Mouse (Mus musculus) thymus, postnatal 0 days (tissue): ENCODE results near the gene Vav3. TPM values are rescaled to one million over a fixed set of nuclear protein-coding genes. Genes with fewer than 3 reads are reported as not detected.

Source experiments
- DNase-seq: peaks from one replicate; pipeline ENCODE4 v3.0.0-alpha.2; 2015; ENCODE audit warnings: low spot score
- polyA plus RNA-seq: library from polyadenylated mRNA; unstranded; fragments of >200 nt; fragmentation: Nextera tagmentation; extraction: Ambion mirVana; gene quantifications from 2 replicates; pipeline ENCODE4 v1.2.1, GENCODE M21; 2015

The Vav3 gene
- 5.9 and 7.4 TPM in 2 replicates for polyA plus RNA-seq

DNA sequence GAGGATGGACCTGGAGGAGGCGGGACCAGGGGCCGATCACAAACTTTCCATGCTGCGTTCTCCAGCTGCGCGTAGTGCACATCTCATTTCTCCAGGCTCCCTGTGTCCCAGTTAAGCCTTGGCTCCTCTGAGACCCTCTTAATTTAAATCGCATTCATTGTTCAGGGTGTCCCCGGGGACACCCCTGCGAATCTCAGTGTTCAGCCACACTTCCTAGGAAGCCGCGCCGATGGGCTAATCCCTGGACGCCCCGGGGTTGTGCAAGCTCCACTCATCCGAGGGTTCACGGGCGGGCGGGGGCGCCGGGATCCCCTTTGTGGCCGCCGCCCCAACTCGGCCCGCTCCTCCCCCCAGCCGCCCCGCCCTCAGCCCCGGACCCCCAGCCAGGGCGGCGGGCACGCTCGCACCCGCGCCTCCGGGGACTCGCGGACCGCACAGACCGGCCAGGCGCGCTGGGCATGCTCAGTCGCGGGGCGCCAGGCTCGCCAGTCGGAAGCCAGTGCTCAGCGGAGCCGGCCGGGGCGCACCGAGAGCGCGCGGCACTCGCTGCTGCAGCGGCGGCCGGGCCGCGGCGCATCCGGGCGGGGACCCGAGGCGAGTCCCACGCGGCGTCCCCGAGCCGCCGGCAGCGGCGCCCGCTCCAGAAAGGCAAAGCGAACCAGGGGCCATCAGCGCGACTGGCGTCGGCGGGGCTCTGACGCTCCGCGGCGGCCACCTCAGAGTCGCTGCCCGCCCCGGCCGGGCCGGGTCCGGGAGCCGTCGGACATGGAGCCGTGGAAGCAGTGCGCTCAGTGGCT, at the start of gene Vav3:
Gene Vav3 (plus strand): TSS at position 380 of the 797 bp plus-strand sequence.
- peak; percentile 61 for DNase-seq

DNA sequence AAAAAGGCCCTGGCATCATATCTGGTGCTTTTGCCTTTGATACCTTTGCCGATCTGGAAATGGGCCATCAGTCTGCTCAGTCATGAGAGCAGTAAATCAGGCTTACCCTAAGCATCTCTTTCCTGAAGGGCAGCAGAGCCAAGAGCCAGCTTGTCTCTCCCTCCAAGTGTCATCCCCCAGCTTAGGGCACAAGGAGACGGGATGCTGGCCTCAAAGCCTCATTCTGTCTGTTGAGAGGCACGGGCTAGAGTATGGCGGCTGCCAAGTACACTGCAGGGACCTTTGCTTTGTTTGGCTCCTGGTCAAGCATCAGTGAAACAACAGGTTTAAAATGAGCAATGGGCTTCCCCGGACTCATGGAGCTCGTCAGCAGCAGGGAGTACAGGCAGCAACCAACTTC, 41.6 kb upstream of the Vav3 start:
- no peak for DNase-seq

DNA sequence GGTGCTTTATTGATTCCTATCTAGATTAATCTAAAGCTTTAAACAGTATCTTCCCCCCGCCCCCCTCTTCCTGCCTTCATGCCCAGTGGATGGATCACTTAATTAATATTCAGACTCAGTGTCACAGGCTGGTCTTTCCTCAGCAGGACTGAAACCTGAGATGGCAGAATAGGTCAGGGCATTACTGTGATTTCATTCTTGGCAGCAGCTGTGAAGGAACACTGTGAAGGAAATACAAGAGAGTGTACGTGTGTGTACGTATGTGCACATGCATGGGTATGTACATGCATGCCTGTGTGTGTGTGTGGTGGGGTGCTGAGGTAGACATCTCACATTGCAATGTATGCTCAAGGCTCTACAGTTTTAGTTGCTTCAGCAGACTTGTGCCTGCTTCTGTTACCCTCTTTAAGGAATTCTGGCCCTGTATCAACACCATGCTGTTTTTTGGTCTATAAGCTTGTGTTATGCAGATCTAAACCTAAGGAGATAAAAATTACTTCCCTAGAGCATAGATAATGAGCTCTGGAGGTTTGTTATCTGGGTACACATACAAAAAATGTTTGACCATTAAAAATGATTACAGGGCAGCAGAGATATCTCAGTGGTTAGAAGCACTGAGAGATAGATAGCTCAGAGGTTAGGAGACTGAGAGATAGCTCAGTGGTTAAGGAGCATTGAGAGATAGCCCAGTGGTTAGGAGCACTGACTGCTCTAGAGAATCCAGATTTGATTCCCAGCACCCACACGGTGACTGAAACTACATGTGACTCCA, 41.0 kb upstream of the Vav3 start:
- no peak for DNase-seq

GRCm38 (mm10) chr3:109302059-109302458, 38.4 kb upstream of the Vav3 start:
- DNase-seq, result no peak

DNA sequence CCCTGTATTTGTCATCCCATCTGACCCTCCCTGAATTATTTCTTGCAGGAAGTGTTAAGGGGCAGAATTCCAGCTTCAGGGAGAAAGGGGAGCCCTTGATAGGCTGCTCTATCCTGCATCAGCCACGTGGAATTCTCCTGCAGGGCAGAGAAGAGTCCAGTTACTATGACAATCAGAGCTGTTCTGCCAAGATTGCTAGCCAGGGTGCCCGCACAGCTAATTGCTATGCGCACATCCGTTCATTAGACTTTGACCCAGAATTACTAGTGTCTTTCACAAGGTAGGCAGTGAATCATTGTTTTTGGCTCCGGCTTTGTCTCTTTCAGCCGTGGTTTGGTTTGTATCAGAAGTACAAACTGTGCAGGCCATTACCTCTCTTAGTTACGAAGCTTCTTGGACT, 33.0 kb upstream of the Vav3 start:
- no peak for DNase-seq

DNA sequence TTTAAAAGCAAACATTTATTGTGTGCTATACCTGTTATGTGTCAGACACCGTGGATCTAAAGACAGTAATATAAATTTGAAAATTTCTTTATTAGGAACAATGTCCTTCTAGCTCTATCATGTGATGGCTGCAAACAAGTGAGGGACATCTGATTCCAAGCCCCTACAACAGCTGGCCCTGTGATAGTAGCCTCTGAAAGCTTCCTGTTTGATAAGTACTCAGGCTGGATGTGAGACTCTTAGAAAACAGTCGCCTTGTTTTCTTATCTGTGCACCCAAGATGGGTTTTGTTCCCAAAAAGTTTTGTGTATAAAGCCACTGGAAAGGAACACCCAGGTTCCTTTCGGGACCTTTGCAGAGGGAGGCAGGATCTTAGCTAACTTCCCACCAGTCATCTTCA, 32.0 kb upstream of the Vav3 start:
- DNase-seq, result no peak

DNA sequence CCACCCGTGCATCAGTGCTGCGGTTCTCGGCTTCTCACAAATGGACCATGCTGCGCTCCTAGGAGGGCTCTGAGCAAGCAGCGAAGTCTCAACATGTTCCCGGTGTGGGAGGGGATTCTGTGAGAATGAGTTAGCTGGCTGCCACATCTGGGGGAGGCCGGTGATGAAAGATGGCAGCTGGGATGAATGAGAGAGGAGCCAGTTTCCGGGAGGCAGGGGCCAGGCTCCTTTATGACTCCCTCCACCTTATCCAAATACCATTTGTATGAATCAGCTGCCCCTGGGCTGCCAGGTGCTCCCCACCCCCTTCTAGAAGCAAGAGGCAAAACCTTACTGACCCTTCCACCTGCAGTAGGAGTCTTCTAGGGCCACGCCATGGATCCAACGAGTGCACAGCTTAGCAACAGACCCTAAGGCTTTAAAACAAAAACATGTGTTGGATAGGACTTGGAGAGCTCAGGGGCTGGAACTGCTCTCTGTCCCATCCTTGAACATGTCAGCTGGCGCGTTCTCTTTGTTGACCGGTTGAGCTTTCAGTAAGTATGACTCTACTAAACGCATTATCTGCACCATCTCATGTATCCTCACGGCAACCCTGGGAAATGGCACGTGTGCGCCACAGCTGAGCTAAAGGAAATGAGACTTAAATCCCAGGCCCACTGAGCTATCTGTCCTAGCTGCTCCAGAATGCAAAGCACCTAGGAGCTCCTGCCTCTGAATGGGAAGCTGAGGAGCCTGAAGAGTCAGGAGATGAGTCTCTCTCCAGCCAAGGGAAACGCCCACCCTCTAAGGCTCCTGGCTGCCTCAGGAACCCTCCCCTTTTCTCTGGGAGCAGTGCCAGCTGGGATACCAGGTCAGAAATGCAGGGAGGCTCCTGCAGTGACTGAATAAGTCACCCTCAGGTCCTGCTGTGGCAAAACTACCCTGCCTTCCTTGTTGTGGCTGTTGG, 30.9 kb upstream of the Vav3 start:
- no peak for DNase-seq

DNA sequence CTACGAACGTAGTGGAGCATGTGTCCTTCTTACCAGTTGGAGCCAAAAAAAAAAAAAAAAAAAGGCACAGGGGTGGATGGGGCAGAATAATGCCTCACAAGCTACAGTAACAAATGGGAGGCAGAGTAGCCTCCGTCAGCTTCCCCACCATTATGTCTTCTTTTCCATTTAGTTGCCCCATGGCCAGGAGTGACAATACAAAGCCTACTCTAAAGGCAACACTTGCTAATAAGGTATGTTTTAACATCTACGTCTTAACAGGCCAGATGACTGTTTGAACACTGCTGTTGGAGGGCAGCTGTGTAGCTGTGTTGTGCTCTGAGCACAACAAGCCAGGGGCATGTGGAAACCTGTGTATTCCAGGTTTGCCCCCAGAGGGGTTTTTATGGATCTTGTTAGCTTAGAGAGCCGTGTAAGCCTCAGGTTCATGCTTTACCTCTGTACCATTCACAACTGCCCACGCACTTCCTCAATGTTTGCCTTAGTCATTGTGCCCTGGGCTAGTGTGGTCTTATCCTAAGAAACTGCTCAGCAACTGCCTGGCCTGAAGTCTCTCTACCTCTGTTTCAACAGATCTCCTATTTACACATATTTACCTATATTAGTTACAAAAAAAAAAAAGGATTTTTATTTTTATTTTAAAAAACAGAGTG, 29.2 kb upstream of the Vav3 start:
- DNase-seq, result no peak

- DNase-seq, result no peak
Observed at GRCm38 (mm10) chr3:109311875-109312274, 28.6 kb upstream of the Vav3 start.

- DNase-seq, result no peak
Observed at GRCm38 (mm10) chr3:109313501-109313900, 27.0 kb upstream of the Vav3 start.

- no peak for DNase-seq
Observed at GRCm38 (mm10) chr3:109322225-109322624, 18.2 kb upstream of the Vav3 start.

DNA sequence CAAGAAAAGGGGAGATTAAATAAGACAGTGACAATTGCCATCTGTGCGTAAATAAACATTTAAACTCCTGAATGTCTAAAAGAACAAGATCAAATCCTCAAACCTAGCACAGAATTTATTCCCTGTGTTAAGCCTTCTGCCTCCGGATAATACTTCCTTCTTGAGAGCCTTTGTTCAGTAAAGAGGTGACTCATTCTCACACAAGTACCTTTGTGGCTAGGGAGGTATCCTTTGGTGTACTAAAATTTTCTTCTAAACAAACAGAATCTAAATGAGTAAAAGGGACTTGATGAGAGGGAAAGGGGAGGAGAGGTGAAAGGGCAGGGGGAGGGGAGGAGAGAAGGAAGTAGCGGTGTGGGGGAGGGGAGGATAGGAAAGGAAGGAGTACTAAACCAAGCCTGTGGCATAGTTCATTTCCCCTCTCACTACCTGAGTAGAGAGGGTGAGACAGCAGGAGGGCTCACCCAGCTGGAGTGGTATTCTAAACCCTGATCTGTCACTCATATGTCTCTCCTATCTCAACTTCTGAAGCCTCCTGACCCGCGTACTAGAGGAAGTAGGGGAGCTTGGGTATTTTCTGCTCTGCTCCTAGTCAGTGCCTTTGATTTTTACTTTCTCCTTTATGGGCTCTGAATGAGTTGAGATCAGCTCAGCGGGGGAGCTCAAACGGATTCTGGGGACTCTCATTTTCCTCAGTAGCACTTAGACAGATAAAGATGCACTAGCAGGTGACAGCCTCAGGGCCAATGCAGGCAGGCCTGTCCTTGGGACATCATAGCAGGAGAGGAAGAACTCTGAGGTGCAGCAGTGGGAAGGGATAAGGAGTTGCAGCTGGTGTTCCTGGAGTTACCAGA, 16.8 kb upstream of the Vav3 start:
- peak; percentile 73 for DNase-seq

- DNase-seq, result no peak
Observed at GRCm38 (mm10) chr3:109327128-109327527, 13.3 kb upstream of the Vav3 start.

GRCm38 (mm10) chr3:109332755-109333154, 7.7 kb upstream of the Vav3 start:
- no peak for DNase-seq

- no peak for DNase-seq
Observed at GRCm38 (mm10) chr3:109335470-109335869, 5.0 kb upstream of the Vav3 start.

DNA sequence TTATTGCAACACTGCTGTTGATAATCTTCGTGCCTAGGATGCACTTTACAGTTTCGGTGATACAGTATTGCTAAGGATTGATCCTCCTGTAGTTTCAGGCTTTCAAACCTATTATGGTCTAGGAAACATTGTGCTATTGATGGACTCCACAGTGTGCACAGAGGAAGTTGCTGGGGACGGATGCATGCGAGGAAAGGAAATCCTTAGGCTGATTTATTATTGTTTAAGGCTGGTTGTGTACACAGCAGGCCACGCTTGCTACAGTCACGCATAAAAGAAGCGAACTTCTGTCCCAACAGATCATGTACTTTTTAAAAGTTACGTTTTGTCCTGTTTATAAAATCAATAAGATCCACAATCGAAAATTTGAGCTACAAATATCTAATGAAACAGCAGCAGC, 1.2 kb upstream of the Vav3 start:
- DNase-seq, result no peak

DNA sequence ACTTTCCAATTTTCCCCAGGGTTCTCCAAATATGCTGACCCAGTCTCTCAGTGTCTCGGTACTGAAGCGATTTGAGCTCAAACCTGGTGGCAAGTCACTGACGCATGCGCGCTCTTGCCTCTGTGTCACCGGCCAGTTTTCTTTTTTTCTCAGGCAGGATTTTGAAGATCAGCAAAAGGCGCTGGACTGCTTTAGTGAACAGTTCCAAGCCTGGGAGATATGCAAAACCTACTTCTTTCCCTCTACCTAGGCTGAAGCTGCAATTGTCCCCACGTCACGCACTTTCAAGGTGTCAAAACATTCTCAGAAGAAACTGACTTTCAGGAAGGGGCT, 546 bp upstream of the Vav3 start:
- DNase-seq, result peak; percentile 53

DNA sequence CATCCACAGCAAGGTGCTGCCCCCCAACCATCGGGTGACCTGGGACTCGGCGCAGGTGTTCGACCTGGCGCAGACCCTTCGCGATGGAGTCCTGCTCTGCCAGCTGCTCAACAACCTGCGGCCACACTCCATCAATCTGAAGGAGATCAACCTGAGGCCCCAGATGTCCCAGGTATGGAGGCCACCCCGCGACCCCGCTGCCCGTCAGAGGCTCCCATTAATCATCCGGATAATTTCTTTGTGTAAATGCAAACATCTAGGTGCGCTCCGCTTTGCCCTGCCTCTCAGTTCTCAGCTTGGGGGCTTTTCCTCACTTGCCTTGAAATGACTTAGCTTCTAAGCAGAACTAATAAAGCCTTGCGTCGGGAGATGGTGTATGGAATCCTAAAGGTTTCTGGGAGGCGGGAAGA, 623 bp downstream of the Vav3 start:
- DNase-seq, result no peak

DNA sequence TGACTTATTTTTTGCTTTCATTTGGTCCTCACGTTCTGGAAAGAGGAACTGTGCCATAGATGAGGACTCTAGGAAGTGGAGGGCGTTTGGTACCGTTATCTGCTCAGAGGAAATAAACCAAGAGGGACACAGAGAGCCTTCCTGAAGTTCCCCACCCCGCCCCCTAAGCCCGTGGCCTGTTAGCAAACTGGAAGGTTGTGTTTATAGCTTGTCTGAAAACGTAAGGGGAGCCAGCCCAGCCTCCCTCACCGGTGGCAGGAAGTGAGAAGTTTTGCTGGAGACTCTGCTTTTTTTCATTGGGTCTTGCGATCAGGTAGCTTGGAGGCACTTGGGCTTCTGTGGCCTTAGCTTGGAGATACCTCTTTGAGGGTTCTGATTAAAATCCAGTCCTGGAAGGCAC, 1.2 kb downstream of the Vav3 start:
- peak; percentile 66 for DNase-seq
